Mouse (Mus musculus): ENCODE measurements around the gene Avil.

The Avil gene

GRCm38 (mm10) chr10:127033301-127033741, 32.8 kb downstream of the Avil start:
- DNase-seq: no peak

- no peak for DNase-seq
These were observed 35.8 kb downstream of the Avil start for GRCm38 (mm10) chr10:127036273-127036672.

GRCm38 (mm10) chr10:127037641-127038040, 37.1 kb downstream of the Avil start:
- DNase-seq: no peak

- no peak for DNase-seq
These were observed 40.2 kb downstream of the Avil start for GRCm38 (mm10) chr10:127040569-127041214.

GRCm38 (mm10) chr10:127041274-127041766, 40.8 kb downstream of the Avil start, which contains the start of the genes Mettl1 and Eef1akmt3:
Gene Mettl1 (plus strand): TSS chr10:127041414.
Gene Eef1akmt3 (minus strand): TSS chr10:127041513.
- peak; percentile 45 for DNase-seq

GRCm38 (mm10) chr10:127041774-127042338, 41.3 kb downstream of the Avil start:
- peak; percentile 90 for DNase-seq

DNA sequence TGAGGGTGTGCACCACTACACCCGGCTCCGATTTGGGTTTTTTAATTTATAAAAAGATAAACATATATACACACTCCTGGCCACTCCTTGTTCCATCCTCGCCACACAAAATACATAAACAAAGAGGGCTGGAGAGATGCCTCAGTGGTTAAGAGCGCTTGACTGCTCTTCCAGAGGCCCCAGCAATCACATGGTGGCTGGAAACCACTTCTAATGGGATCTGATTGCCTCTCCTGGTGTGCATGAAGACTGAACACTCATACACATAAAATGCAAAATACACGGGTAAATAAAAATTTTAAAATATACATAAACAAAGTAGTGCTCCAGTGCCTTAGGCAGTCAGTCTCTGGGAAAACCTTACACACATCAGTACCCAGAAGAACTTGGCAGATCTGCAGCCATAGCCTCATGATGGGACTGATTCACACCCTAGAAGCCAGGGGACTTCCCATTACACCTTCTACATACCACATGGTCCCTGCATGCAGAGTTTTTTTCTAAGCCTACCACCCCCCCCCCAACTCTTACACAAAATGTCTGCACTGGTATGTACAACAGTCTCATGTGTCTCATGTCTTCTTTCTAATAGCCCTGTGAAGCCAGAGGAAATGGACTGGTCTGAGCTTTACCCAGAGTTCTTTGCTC, 42.1 kb downstream of the Avil start:
- DNase-seq: no peak

DNA sequence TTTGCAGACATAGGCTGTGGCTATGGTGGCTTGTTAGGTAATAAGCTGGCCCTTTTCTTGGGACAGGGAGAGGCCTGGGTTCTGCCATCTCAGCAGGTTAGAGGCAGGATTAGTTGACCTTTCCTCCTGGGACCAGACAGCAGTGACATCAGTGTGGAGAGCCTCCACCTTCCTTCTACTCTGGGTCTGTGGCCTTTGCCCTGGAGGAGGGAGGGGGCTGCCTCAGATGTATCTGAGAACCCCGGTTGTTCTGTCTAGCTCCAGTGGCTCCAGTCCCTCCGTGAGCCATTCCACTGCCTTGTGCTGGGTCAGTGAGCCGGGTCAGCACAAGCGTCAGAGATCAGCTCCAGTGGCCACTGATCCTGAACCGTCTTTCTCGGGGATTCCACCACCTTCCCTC, 42.7 kb downstream of the Avil start:
- no peak for DNase-seq

GRCm38 (mm10) chr10:127047954-127048353, 47.4 kb downstream of the Avil start, which contains the start of gene Cyp27b1:
Gene Cyp27b1 (plus strand): TSS chr10:127048250.
- no peak for DNase-seq

DNA sequence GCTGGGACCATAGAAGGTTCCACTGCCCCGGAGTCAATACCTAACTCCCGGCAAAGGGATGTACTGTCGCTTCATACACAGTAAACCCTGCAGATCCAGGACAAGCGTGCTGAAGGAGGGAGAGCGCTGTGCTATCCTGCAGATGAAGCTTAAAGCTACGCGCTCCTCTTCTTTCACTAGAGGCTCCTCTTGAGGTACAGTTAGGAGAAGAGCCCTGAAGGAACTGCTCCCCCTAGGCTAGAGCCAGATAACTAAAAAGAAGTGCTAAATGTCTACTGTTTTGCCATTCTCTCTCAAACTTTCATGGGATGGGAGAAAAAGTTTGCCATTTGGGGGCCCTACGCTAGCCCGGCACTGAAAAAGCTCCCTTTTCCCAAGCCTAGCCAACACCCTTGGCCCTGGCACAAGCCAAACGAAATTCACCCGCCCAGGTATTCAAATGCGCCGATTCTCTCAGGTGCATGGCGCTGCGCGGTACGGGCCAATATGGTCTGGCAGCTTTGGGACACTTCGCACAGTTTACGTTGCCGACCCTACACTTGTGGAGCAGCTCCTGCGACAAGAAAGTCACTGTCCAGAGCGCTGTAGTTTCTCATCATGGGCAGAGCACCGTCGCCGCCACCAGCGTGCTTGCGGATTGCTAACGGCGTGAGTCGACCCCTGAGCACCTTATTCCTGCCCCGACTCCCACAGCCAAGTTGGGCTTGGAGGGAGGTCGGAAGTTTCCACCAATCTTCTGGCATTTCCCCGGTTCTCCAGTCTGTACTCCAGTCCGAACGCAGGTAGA, 48.3 kb downstream of the Avil start:
- DNase-seq: no peak

- peak; percentile 60 for DNase-seq
These were observed 49.0 kb downstream of the Avil start for GRCm38 (mm10) chr10:127049395-127050118.

- no peak for DNase-seq
These were observed 49.6 kb downstream of the Avil start for GRCm38 (mm10) chr10:127050119-127050474.

- peak; percentile 50 for DNase-seq
These were observed 54.1 kb downstream of the Avil start for GRCm38 (mm10) chr10:127054646-127055045.

- DNase-seq: no peak
These were observed 54.9 kb downstream of the Avil start for GRCm38 (mm10) chr10:127055406-127055805.

GRCm38 (mm10) chr10:127056490-127056889, 56.0 kb downstream of the Avil start:
- DNase-seq: no peak

GRCm38 (mm10) chr10:127058161-127058560, 57.7 kb downstream of the Avil start:
- DNase-seq: peak; percentile 90

DNA sequence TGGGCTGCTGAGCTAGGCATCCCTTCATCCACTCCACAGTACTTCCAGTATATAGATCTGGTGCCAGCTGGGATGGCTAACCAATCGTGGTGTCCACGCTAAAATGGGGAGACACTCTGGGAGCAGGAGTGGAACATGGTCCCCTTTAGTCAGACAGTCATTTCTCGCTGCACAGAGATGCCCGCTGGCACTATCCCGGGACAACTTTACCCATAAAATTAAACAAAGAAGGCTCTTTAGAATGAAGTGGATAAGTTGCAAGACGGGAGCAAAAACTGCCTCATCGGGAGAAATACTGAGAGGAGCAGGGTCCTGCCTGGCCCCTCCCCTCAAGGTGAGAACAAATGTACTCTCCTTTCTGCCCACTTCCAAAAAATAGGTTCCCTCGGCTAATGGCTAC, 58.2 kb downstream of the Avil start:
- no peak for DNase-seq

GRCm38 (mm10) chr10:127059174-127059967, 58.9 kb downstream of the Avil start:
- peak; percentile 62 for DNase-seq

GRCm38 (mm10) chr10:127059968-127060916, 59.7 kb downstream of the Avil start, which contains the start of gene March9:
Gene March9 (minus strand): TSS chr10:127060184.
- peak; percentile 84 for DNase-seq

DNA sequence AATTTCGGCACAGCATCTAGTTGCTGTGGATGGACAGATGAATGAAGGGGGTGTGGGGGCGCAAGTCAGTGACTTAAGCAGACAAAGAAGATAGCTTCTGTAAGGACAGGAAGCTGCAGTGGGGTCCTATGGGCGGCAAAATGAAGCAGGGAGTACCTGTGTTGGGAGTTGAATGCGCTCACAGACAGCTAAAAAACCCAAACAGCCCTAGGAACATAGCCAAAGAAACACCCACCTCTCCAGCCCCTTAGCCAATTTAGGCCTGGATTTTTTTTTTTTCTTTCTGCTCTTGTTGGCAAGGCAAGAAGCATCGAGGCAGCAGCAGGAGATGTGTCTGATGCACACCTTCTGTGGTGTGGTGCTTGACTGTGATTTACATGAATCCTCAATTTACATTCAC, 60.6 kb downstream of the Avil start:
- DNase-seq: no peak
